Mouse (Mus musculus) activated CD4-positive, CD25-positive, alpha-beta regulatory T cell, adult 4 months (primary cell): ENCODE measurements around the gene Tnfsf14. TPM values are rescaled to one million over a fixed set of nuclear protein-coding genes. Genes with fewer than 3 reads are reported as not detected.

Experiments used
- polyA plus RNA-seq, 2 experiments: library from polyadenylated mRNA; unstranded; fragments of 100-300 nt; shearing (Covaris generic); gene quantifications; one replicate each; pipeline ENCODE4 v1.2.1; 2017

Gene Tnfsf14
- polyA plus RNA-seq, 2 experiments from 2014 or later = 7.9 to 12.8 TPM

Other genes with a start within 250 kb of the Tnfsf14 start
- not detected for gene Acer1, start 212.1 kb downstream of the Tnfsf14 start, polyA plus RNA-seq
- 10 to 100 TPM; 79.3 to 85.4 TPM for gene Clpp, start 203.9 kb downstream of the Tnfsf14 start, polyA plus RNA-seq
- gene Alkbh7, start 196.8 kb downstream of the Tnfsf14 start, polyA plus RNA-seq = 10 to 100 TPM; 22.6 to 26.9 TPM
- not detected for gene Pspn, start 194.2 kb downstream of the Tnfsf14 start, polyA plus RNA-seq
- gene Gtf2f1, start 182.9 kb downstream of the Tnfsf14 start, polyA plus RNA-seq = 10 to 100 TPM; 63.3 to 89.3 TPM
- under 1 TPM in 1 of 2 experiments, not detected in 1; 0.57 TPM for gene Gm17949, start 182.7 kb downstream of the Tnfsf14 start, polyA plus RNA-seq
- 10 to 100 TPM; 19.6 to 30.9 TPM for gene Khsrp, start 162.7 kb downstream of the Tnfsf14 start, polyA plus RNA-seq
- gene Slc25a41, start 152.5 kb downstream of the Tnfsf14 start, polyA plus RNA-seq = not detected
- gene Crb3, start 135.1 kb downstream of the Tnfsf14 start, polyA plus RNA-seq = under 1 TPM; 0.46 to 0.73 TPM
- 1 to 10 TPM; 1.5 to 3.2 TPM for gene Slc25a23, start 134.3 kb downstream of the Tnfsf14 start, polyA plus RNA-seq
- gene Dennd1c, start 115.7 kb downstream of the Tnfsf14 start, polyA plus RNA-seq = 100 to 1,000 TPM; 205 to 208 TPM
- gene Tubb4a, start 106.4 kb downstream of the Tnfsf14 start, polyA plus RNA-seq = 1 to 10 TPM; 3.5 to 4.2 TPM
- gene Tnfsf9, start 88.9 kb downstream of the Tnfsf14 start, polyA plus RNA-seq = 1 to 10 TPM; 9.0 to 9.9 TPM
- gene Cd70, start 44.4 kb downstream of the Tnfsf14 start, polyA plus RNA-seq = 1 to 10 TPM; 1.1 to 2.1 TPM
- gene C3, start 34.0 kb upstream of the Tnfsf14 start, polyA plus RNA-seq = under 1 TPM in 1 of 2 experiments, not detected in 1; 0.41 TPM
- 10 to 100 TPM; 46.4 to 55.8 TPM for gene Gpr108, start 54.3 kb upstream of the Tnfsf14 start, polyA plus RNA-seq
- gene Trip10, start 55.3 kb upstream of the Tnfsf14 start, polyA plus RNA-seq = 1 to 10 TPM; 1.7 to 2.5 TPM
- gene Vav1, start 84.9 kb upstream of the Tnfsf14 start, polyA plus RNA-seq = 10 to 100 TPM; 74.1 to 83.7 TPM
- gene Adgre1, start 164.5 kb upstream of the Tnfsf14 start, polyA plus RNA-seq = under 1 TPM in 1 of 2 experiments, not detected in 1; 0.24 TPM